Mouse (Mus musculus) cortical plate, adult 2 months (tissue): ENCODE measurements around the gene Hsd17b2.
A peak's percentile ranks its signal among the peaks of the same experiment; 100 is the strongest.

Source experiments
- CTCF ChIP-seq: fragments of 200-500 bp; IDR thresholded peaks from 2 replicates; pipeline ENCODE4 v1.5.1; 2011; ENCODE audit warnings: mild to moderate bottlenecking, control low read depth, low read length; ENCODE audit not compliant: insufficient read depth; ENCODE audit errors: extremely low read depth
- POLR2A ChIP-seq: fragments of 200-500 bp; IDR thresholded peaks from 2 replicates; pipeline ENCODE4 v1.6.1; 2011; ENCODE audit warnings: mild to moderate bottlenecking, low read length, control low read depth; ENCODE audit not compliant: insufficient read depth; ENCODE audit errors: extremely low read depth

DNA sequence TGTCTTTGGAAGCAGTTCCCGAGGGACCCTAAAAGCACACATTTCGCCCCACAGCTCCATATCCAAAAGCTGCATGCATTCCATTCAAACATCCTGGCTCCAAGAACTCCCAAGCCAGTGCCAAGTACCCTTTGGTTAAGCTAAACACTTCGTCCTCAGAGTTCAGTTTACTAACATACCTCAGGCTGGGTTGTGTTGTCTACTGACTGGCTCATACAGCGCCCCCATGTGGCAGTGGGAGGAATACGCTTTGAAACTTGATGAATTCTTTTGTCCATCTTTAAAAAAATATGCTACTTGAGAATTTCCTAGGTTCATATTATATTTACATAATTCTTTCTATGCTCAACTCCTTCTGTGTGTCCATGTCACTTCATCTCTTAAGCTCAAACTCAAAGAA, 25.9 kb downstream of the Hsd17b2 start:
- TF ChIP-seq CTCF, result peak; percentile 29
- no peak for TF ChIP-seq POLR2A
